Mouse (Mus musculus): ENCODE results near the gene Abraxas2.

Abraxas2 gene

GRCm38 (mm10) chr7:132859042-132859958, at the start of gene Abraxas2:
TSS of gene Abraxas2 (plus strand) at chr7:132859225.
- peak; percentile 72 for DNase-seq (ENCODE audit: low read depth, low spot score)

GRCm38 (mm10) chr7:132809721-132810120, 49.3 kb upstream of the Abraxas2 start:
- DNase-seq (ENCODE audit: low read depth, low spot score), result no peak

- DNase-seq (ENCODE audit: low read depth, low spot score), result peak; percentile 86
Measured at GRCm38 (mm10) chr7:132810368-132810767, 48.7 kb upstream of the Abraxas2 start.

- DNase-seq (ENCODE audit: low read depth, low spot score), result peak; percentile 92
Measured at GRCm38 (mm10) chr7:132810879-132811278, 48.1 kb upstream of the Abraxas2 start.

GRCm38 (mm10) chr7:132811716-132812618, 47.1 kb upstream of the Abraxas2 start:
- no peak for DNase-seq (ENCODE audit: low read depth, low spot score)

GRCm38 (mm10) chr7:132812619-132813415, 46.2 kb upstream of the Abraxas2 start:
- DNase-seq (ENCODE audit: low read depth, low spot score), result no peak

GRCm38 (mm10) chr7:132813416-132814088, 45.5 kb upstream of the Abraxas2 start, which contains the start of gene Fam53b:
TSS of gene Fam53b (minus strand) at chr7:132813886.
- DNase-seq (ENCODE audit: low read depth, low spot score), result no peak

GRCm38 (mm10) chr7:132814089-132814450, 45.0 kb upstream of the Abraxas2 start:
- DNase-seq (ENCODE audit: low read depth, low spot score), result no peak

GRCm38 (mm10) chr7:132815081-132815480, 43.9 kb upstream of the Abraxas2 start:
- DNase-seq (ENCODE audit: low read depth, low spot score), result no peak

- no peak for DNase-seq (ENCODE audit: low read depth, low spot score)
Measured at GRCm38 (mm10) chr7:132816528-132816927, 42.5 kb upstream of the Abraxas2 start.

- DNase-seq (ENCODE audit: low read depth, low spot score), result no peak
Measured at GRCm38 (mm10) chr7:132817056-132817455, 42.0 kb upstream of the Abraxas2 start.

GRCm38 (mm10) chr7:132820692-132821091, 38.3 kb upstream of the Abraxas2 start:
- no peak for DNase-seq (ENCODE audit: low read depth, low spot score)

- no peak for DNase-seq (ENCODE audit: low read depth, low spot score)
Measured at GRCm38 (mm10) chr7:132823832-132824231, 35.2 kb upstream of the Abraxas2 start.

- DNase-seq (ENCODE audit: low read depth, low spot score), result no peak
Measured at GRCm38 (mm10) chr7:132824346-132825022, 34.5 kb upstream of the Abraxas2 start.

- no peak for DNase-seq (ENCODE audit: low read depth, low spot score)
Measured at GRCm38 (mm10) chr7:132830955-132831354, 28.1 kb upstream of the Abraxas2 start.

GRCm38 (mm10) chr7:132841287-132841686, 17.7 kb upstream of the Abraxas2 start:
- DNase-seq (ENCODE audit: low read depth, low spot score), result no peak

- no peak for DNase-seq (ENCODE audit: low read depth, low spot score)
Measured at GRCm38 (mm10) chr7:132842455-132842854, 16.6 kb upstream of the Abraxas2 start.

GRCm38 (mm10) chr7:132843152-132843551, 15.9 kb upstream of the Abraxas2 start:
- DNase-seq (ENCODE audit: low read depth, low spot score), result no peak

- DNase-seq (ENCODE audit: low read depth, low spot score), result peak; percentile 76
Measured at GRCm38 (mm10) chr7:132852173-132852844, 6.7 kb upstream of the Abraxas2 start, which contains the start of gene Eef1akmt2. TSS of gene Eef1akmt2 (minus strand) at chr7:132852673.

GRCm38 (mm10) chr7:132853361-132853760, 5.7 kb upstream of the Abraxas2 start:
- DNase-seq (ENCODE audit: low read depth, low spot score), result no peak
